In the genomic region with DNA sequence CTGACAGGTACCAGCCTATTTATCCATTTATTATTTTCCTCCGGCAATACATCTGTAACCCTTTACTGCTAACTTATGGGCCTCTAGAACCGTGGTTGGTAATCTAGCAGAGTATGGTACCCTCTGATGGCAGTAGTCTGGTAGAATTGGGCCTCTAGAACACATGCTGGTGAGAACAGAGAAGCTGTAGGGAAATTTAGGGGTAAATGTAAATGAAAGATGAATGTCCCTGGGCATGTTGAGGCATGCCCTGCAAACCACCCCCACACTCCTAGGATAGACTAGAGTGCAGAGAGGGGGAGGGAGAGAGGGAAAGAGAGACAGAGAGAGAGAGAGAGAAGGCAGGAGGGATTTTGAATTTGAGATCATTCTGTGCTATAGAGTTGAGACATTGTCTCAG, we compare ENCODE assay signal across 9 mouse cellular contexts. TPM values are rescaled to one million over a fixed set of nuclear protein-coding genes. Genes with fewer than 3 reads are reported as not detected.
DNase-seq lines count a peak whose midpoint lies in the region; ATAC-seq and TF ChIP-seq lines count a peak whose summit lies in the region.
"Had no signal": no experiment of that assay in that cellular context is flagged by ENCODE, and none has a peak within 500 bp of the region (broad histone marks: within the 10 kb centered on the region; RNA-seq: fewer than 3 reads in every experiment).

No protein-coding gene starts in this region.

- TF ChIP-seq POLR2A in ES-Bruce4 (IDR thresholded peaks at IDR 0.05; ENCODE audit: insufficient read depth, low read length), result no peak

- peak overlapping the region; percentile 68 for H3K4me2 ChIP-seq in forebrain, embryonic 16.5 days (ENCODE audit: low read length)
- peak overlapping the region; percentile 68 for H3K4me2 ChIP-seq in liver, embryonic 16.5 days (ENCODE audit: low read depth, low read length)

- H3K4me3 ChIP-seq in heart, embryonic 10.5 days, result peak overlapping the region; percentile 68
- peak overlapping the region; percentile 96 for H3K4me3 ChIP-seq in ES-Bruce4 (ENCODE audit: low read depth, low read length)
- H3K4me3 ChIP-seq in forebrain, embryonic 16.5 days (replicated peaks; ENCODE audit: low read length), result peak overlapping the region; percentile 79
- H3K4me3 ChIP-seq in liver, embryonic 16.5 days (ENCODE audit: low read depth, low read length), result peak overlapping the region; percentile 64

- ATAC-seq in forebrain, embryonic 16.5 days, result no peak
- no peak for ATAC-seq in liver, embryonic 16.5 days (ENCODE audit: low read depth)

- TF ChIP-seq CTCF in ES-Bruce4 (IDR thresholded peaks at IDR 0.05; ENCODE audit: low read depth, low read length), result no peak

- TF ChIP-seq EP300 in ES-Bruce4 (IDR thresholded peaks at IDR 0.05; ENCODE audit: insufficient read depth, low read depth, low read length), result 0 out of 2 replicates have a peak, but pooled peaks have one; percentile 27

- no peaks in the 10 kb centered on the region for H3K9me3 ChIP-seq in heart, embryonic 10.5 days
- H3K9me3 ChIP-seq in ES-Bruce4 (replicated peaks; ENCODE audit: control insufficient read depth, insufficient read depth, low read length, poor library complexity, severe bottlenecking), result no peaks in the 10 kb centered on the region
- H3K9me3 ChIP-seq in forebrain, embryonic 16.5 days (ENCODE audit: control insufficient read depth, low read length), result no peaks in the 10 kb centered on the region
- no peaks in the 10 kb centered on the region for H3K9me3 ChIP-seq in liver, embryonic 16.5 days (replicated peaks; ENCODE audit: control insufficient read depth, low read length)

- peak overlapping the region; percentile 80 for H3K27ac ChIP-seq in heart, embryonic 10.5 days
- peak overlapping the region; percentile 38 for H3K27ac ChIP-seq in ES-Bruce4 (ENCODE audit: insufficient read depth, low read length)
- no peak overlapping the region for H3K27ac ChIP-seq in forebrain, embryonic 16.5 days (ENCODE audit: low read length)
- H3K27ac ChIP-seq in liver, embryonic 16.5 days (ENCODE audit: low read length), result no peak overlapping the region

- peaks cover 49% of the 10 kb centered on the region for H3K4me1 ChIP-seq in heart, embryonic 10.5 days
- H3K4me1 ChIP-seq in ES-Bruce4 (ENCODE audit: control insufficient read depth, insufficient read depth, low read length), result peaks cover 4% of the 10 kb centered on the region
- peaks cover 35% of the 10 kb centered on the region for H3K4me1 ChIP-seq in forebrain, embryonic 16.5 days (replicated peaks; ENCODE audit: control insufficient read depth, insufficient read depth, low read length)
- peaks cover 24% of the 10 kb centered on the region for H3K4me1 ChIP-seq in liver, embryonic 16.5 days (ENCODE audit: control insufficient read depth, low read depth, low read length)

- DNase-seq in heart, embryonic 10.5 days (ENCODE audit: low spot score), result no peak
- no peak for DNase-seq in heart, adult 11 months
- no peak for DNase-seq in cerebellum, postnatal 10 days
- no peak for DNase-seq in natural killer cell, adult 2 months (ENCODE audit: low spot score in 2 of 2)
- DNase-seq in frontal cortex, postnatal 36 days (ENCODE audit: low spot score in 2 of 2), result no peak

- H3K27me3 ChIP-seq in heart, embryonic 10.5 days (ENCODE audit: insufficient read depth, poor library complexity, severe bottlenecking), result no peaks in the 10 kb centered on the region
- no peaks in the 10 kb centered on the region for H3K27me3 ChIP-seq in ES-Bruce4 (ENCODE audit: control insufficient read depth, insufficient read depth, low read length, poor library complexity, severe bottlenecking)
- H3K27me3 ChIP-seq in forebrain, embryonic 16.5 days (replicated peaks; ENCODE audit: control insufficient read depth, insufficient read depth, low read length), result no peaks in the 10 kb centered on the region
- no peaks in the 10 kb centered on the region for H3K27me3 ChIP-seq in liver, embryonic 16.5 days (ENCODE audit: control insufficient read depth, insufficient read depth, low read depth, low read length)

- 50% methylated on average over 2 of the region's 2 CpGs for WGBS in heart, embryonic 10.5 days
- WGBS in forebrain, embryonic 16.5 days, result 37% methylated on average over 2 of the region's 2 CpGs
- 49% methylated on average over 2 of the region's 2 CpGs for WGBS in liver, embryonic 16.5 days (ENCODE audit: insufficient replicate concordance)

- peak overlapping the region; percentile 81 for H3K9ac ChIP-seq in ES-Bruce4 (ENCODE audit: low read depth, poor library complexity, severe bottlenecking)
- peak overlapping the region; percentile 63; the same call in 1 of the 2 replicates for H3K9ac ChIP-seq in forebrain, embryonic 16.5 days (replicated peaks; ENCODE audit: low read depth, low read length)
- H3K9ac ChIP-seq in liver, embryonic 16.5 days (ENCODE audit: low read depth, low read length), result peak overlapping the region; percentile 49

- peaks cover 27% of the 10 kb centered on the region for H3K36me3 ChIP-seq in heart, embryonic 10.5 days
- peaks cover 33% of the 10 kb centered on the region for H3K36me3 ChIP-seq in ES-Bruce4 (ENCODE audit: control insufficient read depth, insufficient read depth, low read length, poor library complexity, severe bottlenecking)
- H3K36me3 ChIP-seq in forebrain, embryonic 16.5 days (ENCODE audit: control insufficient read depth, insufficient read depth), result peaks cover 3% of the 10 kb centered on the region; the same call in 1 of the 2 replicates
- H3K36me3 ChIP-seq in liver, embryonic 16.5 days (ENCODE audit: control insufficient read depth, insufficient read depth), result peaks cover 6% of the 10 kb centered on the region

RNA-seq across cellular contexts. Expression of a gene that starts 0.8 kb away (rescaled TPM):
- 44.0 and 57.6 TPM in 2 replicates for polyA plus RNA-seq in heart, embryonic 10.5 days (2016; fragmentation: Nextera tagmentation; extraction: Ambion mirVana)
- polyA plus RNA-seq in ES-Bruce4 (2011; ENCODE audit: insufficient read depth, insufficient read length, low read depth, missing spikeins), result 255 and 272 TPM in 2 replicates
- 29.0 and 29.2 TPM in 2 replicates for polyA plus RNA-seq in forebrain, embryonic 16.5 days (2015; fragmentation: Nextera tagmentation; extraction: Ambion mirVana)
- polyA plus RNA-seq in liver, embryonic 16.5 days (2015; fragmentation: Nextera tagmentation; extraction: Ambion mirVana), result 12.0 and 12.1 TPM in 2 replicates

RNA-seq across cellular contexts. Expression of a gene that starts 19.7 kb away (rescaled TPM):
- polyA plus RNA-seq in heart, embryonic 10.5 days (2016; fragmentation: Nextera tagmentation; extraction: Ambion mirVana), result 60.0 and 65.8 TPM in 2 replicates
- polyA plus RNA-seq in ES-Bruce4 (2011; ENCODE audit: insufficient read depth, insufficient read length, low read depth, missing spikeins), result not detected in 2 replicates
- 0.16 TPM in 1 of 2 replicates, not detected in the other for polyA plus RNA-seq in forebrain, embryonic 16.5 days (2015; fragmentation: Nextera tagmentation; extraction: Ambion mirVana)
- polyA plus RNA-seq in liver, embryonic 16.5 days (2015; fragmentation: Nextera tagmentation; extraction: Ambion mirVana), result 0.71 and 1.0 TPM in 2 replicates
- polyA plus RNA-seq: inflammation-experienced regulatory T-cells, adult 6 months had no signal

RNA-seq across cellular contexts. Expression of a gene that starts 30.9 kb away (rescaled TPM):
- polyA plus RNA-seq in heart, embryonic 10.5 days (2016; fragmentation: Nextera tagmentation; extraction: Ambion mirVana), result 2.7 and 2.8 TPM in 2 replicates
- 7.1 and 8.9 TPM in 2 replicates for polyA plus RNA-seq in ES-Bruce4 (2011; ENCODE audit: insufficient read depth, insufficient read length, low read depth, missing spikeins)
- 46.7 and 47.3 TPM in 2 replicates for polyA plus RNA-seq in forebrain, embryonic 16.5 days (2015; fragmentation: Nextera tagmentation; extraction: Ambion mirVana)
- 0.08 and 0.30 TPM in 2 replicates for polyA plus RNA-seq in liver, embryonic 16.5 days (2015; fragmentation: Nextera tagmentation; extraction: Ambion mirVana)

Comparison
In these comparisons a context has a peak if more than half of its experiments do, and no peak if none do; other contexts are left out.
1. H3K27ac ChIP-seq: peak in heart, embryonic 10.5 days (single experiment) and ES-Bruce4 (single experiment); none in forebrain, embryonic 16.5 days (single experiment) and liver, embryonic 16.5 days (single experiment).
2. RNA of a gene that starts 19.7 kb away (polyA plus RNA-seq): 60.0 to 65.8 TPM in heart, embryonic 10.5 days; 0.71 to 1.0 TPM in liver, embryonic 16.5 days, 0.16 TPM in forebrain, embryonic 16.5 days and not detected in ES-Bruce4; every median in the first group is over 10 times any median in the second.
3. Peak in every context shown above with its lines, with median percentiles within 50 percentile points of each other: H3K4me3 ChIP-seq and H3K9ac ChIP-seq.